Mouse (Mus musculus): ENCODE measurements around the gene Mtus2.

DNA sequence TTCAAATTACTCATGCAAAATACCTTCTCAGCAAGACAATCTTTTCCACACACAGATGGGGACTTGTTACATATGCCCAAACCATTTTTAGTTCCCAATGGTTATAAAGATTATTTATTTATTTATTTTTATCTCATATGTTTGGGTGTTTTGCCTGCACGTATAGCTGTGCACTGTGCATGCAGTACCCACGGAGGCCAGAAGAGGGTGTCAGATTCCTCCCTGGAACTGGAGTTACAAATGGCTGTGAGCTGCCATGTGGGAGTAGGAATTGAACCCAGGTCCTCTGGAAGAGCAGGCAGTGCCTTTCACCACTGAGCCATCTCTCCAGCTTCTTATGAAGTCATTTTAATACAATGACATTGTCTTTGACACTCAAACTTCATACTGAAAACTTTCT is 7.7 kb downstream of the Mtus2 start:
- TF ChIP-seq CTCF (IDR thresholded peaks at IDR 0.05; ENCODE audit: borderline replicate concordance, insufficient read depth, low read depth, low read length) (peak; percentile 55; the same call in 1 of the 2 replicates), POLR2A (IDR thresholded peaks at IDR 0.05; ENCODE audit: borderline replicate concordance, insufficient read depth, low read length) (no peak)
